Mouse (Mus musculus) gastrocnemius, adult 18-20 months (tissue): ENCODE data around the gene Heg1. TPM values are rescaled to one million over a fixed set of nuclear protein-coding genes. Genes with fewer than 3 reads are reported as not detected.
A peak's percentile ranks its signal among the peaks of the same experiment; 100 is the strongest.

Experiments used
- DNase-seq: peaks from one replicate; pipeline ENCODE4 v3.0.0; 2021; ENCODE audit warnings: low spot score
- total RNA-seq, 2 experiments: library from RNA; stranded (reverse); gene quantifications; 2 replicates each; pipeline ENCODE4 v1.2.3; 2021

The Heg1 gene
- total RNA-seq, 2 experiments from 2014 or later, result 20.8 to 34.1 TPM

- no peak for DNase-seq
Measured at GRCm38 (mm10) chr16:33769848-33770247, 85.7 kb downstream of the Heg1 start.

- no peak for DNase-seq
Measured at GRCm38 (mm10) chr16:33770778-33771454, 86.7 kb downstream of the Heg1 start.

- no peak for DNase-seq
Measured at GRCm38 (mm10) chr16:33772809-33773208, 88.6 kb downstream of the Heg1 start.

GRCm38 (mm10) chr16:33774972-33775371, 90.8 kb downstream of the Heg1 start:
- no peak for DNase-seq

GRCm38 (mm10) chr16:33775733-33776335, 91.7 kb downstream of the Heg1 start:
- no peak for DNase-seq

GRCm38 (mm10) chr16:33776766-33777529, 92.8 kb downstream of the Heg1 start:
- no peak for DNase-seq

- no peak for DNase-seq
Measured at GRCm38 (mm10) chr16:33777607-33778006, 93.4 kb downstream of the Heg1 start.

- no peak for DNase-seq
Measured at GRCm38 (mm10) chr16:33781789-33782728, 97.9 kb downstream of the Heg1 start.

GRCm38 (mm10) chr16:33782729-33783091, 98.5 kb downstream of the Heg1 start:
- DNase-seq, result no peak

GRCm38 (mm10) chr16:33784547-33784946, 100.4 kb downstream of the Heg1 start:
- DNase-seq, result no peak

- DNase-seq, result no peak
Measured at GRCm38 (mm10) chr16:33785092-33785704, 101.0 kb downstream of the Heg1 start.

- no peak for DNase-seq
Measured at GRCm38 (mm10) chr16:33786657-33787390, 102.7 kb downstream of the Heg1 start.

- DNase-seq, result no peak
Measured at GRCm38 (mm10) chr16:33793846-33794791, 109.9 kb downstream of the Heg1 start, which contains the start of gene Muc13. Gene Muc13 (plus strand): TSS chr16:33794037.

GRCm38 (mm10) chr16:33795106-33795505, 110.9 kb downstream of the Heg1 start:
- DNase-seq, result no peak

GRCm38 (mm10) chr16:33795887-33796286, 111.7 kb downstream of the Heg1 start:
- DNase-seq, result no peak

GRCm38 (mm10) chr16:33796756-33797155, 112.6 kb downstream of the Heg1 start:
- DNase-seq, result no peak

GRCm38 (mm10) chr16:33797860-33798259, 113.7 kb downstream of the Heg1 start:
- peak; percentile 61 for DNase-seq

GRCm38 (mm10) chr16:33810002-33810401, 125.8 kb downstream of the Heg1 start:
- no peak for DNase-seq
